Mouse (Mus musculus): ENCODE measurements around the gene Mgmt. TPM values are rescaled to one million over a fixed set of nuclear protein-coding genes. Genes with fewer than 3 reads are reported as not detected.

Gene Mgmt
- polyA plus RNA-seq, 1 experiment, result 4.3 TPM

DNA sequence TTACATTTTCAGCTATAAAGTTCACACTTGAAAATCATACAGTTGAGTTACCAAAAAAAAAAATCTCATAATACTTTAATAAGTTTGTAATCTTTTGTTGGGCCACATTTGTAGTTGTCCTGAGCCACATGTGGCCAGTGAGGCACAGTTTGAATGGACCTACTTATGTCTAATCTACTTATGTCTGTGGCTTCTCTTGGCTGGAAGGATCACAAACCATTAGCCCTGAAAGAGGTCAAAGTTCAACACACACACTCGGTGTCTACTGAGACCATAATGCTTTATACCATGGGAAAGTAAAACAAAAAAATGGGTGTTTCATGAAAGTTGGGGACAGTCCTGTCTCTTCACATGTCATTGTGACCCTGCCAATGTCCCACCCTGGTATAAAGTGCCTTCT, 3.1 kb downstream of the Mgmt start:
- H3K4me1 ChIP-seq (ENCODE audit: control insufficient read depth, insufficient read depth, low read length), result peaks cover 14% of the 10 kb centered on the region
- no peak overlapping the region for H3K4me3 ChIP-seq (ENCODE audit: insufficient read depth, low read length)
- no peak overlapping the region for H3K27ac ChIP-seq (ENCODE audit: insufficient read depth, low read depth, low read length)

GRCm38 (mm10) chr7:136898005-136898404, 3.6 kb downstream of the Mgmt start:
- no peak overlapping the region for H3K27ac ChIP-seq (ENCODE audit: insufficient read depth, low read depth, low read length)
- no peak for TF ChIP-seq POLR2A (IDR thresholded peaks at IDR 0.05; ENCODE audit: borderline replicate concordance, low read depth, low read length)
- TF ChIP-seq CTCF (IDR thresholded peaks at IDR 0.05; ENCODE audit: low read depth, low read length), result no peak
- no peak overlapping the region for H3K4me3 ChIP-seq (ENCODE audit: insufficient read depth, low read length)
- H3K4me1 ChIP-seq (ENCODE audit: control insufficient read depth, insufficient read depth, low read length), result peaks cover 14% of the 10 kb centered on the region

More for the DNA sequence above, 3.1 kb downstream of the Mgmt start:
- TF ChIP-seq CTCF (IDR thresholded peaks at IDR 0.05; ENCODE audit: low read depth, low read length) (no peak), POLR2A (IDR thresholded peaks at IDR 0.05; ENCODE audit: borderline replicate concordance, low read depth, low read length) (no peak)

- TF ChIP-seq POLR2A (IDR thresholded peaks at IDR 0.05; ENCODE audit: borderline replicate concordance, low read depth, low read length), result no peak
- no peak for TF ChIP-seq CTCF (IDR thresholded peaks at IDR 0.05; ENCODE audit: low read depth, low read length)
- Histone ChIP-seq H3K4me1 (ENCODE audit: control insufficient read depth, insufficient read depth, low read length) (no peaks in the 10 kb centered on the region), H3K4me3 (ENCODE audit: insufficient read depth, low read length) (no peak overlapping the region), H3K27ac (ENCODE audit: insufficient read depth, low read depth, low read length) (no peak overlapping the region)
These were observed 14.3 kb downstream of the Mgmt start for GRCm38 (mm10) chr7:136908616-136909144.

DNA sequence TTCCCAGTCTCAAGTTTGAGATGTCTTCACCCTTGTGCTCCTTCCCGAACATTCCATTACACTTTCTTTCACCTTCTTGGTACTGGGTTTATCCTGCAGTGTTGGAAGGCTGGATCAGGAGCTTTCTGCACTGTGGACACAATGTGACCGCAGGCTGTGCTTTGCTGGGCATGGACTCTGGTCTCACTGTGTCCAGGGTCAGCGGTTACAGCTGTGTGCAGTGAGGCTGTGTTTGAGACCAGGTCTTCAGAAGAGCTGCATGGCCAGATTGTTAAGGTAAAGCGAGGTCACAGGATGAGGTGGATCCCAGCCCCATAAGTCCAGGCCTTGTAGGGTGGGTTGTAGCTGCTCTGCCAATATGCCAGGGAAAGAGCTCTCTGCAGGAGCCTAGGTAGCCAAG, 18.5 kb downstream of the Mgmt start:
- no peak for TF ChIP-seq POLR2A (IDR thresholded peaks at IDR 0.05; ENCODE audit: borderline replicate concordance, low read depth, low read length)
- TF ChIP-seq CTCF (IDR thresholded peaks at IDR 0.05; ENCODE audit: low read depth, low read length), result no peak
- H3K4me1 ChIP-seq (ENCODE audit: control insufficient read depth, insufficient read depth, low read length), result peaks cover 6% of the 10 kb centered on the region; the same call in 1 of the 2 replicates
- H3K27ac ChIP-seq (ENCODE audit: insufficient read depth, low read depth, low read length), result no peak overlapping the region
- no peak overlapping the region for H3K4me3 ChIP-seq (ENCODE audit: insufficient read depth, low read length)

- peaks cover 6% of the 10 kb centered on the region; the same call in 1 of the 2 replicates for H3K4me1 ChIP-seq (ENCODE audit: control insufficient read depth, insufficient read depth, low read length)
- H3K27ac ChIP-seq (ENCODE audit: insufficient read depth, low read depth, low read length), result no peak overlapping the region
- H3K4me3 ChIP-seq (ENCODE audit: insufficient read depth, low read length), result no peak overlapping the region
- TF ChIP-seq POLR2A (IDR thresholded peaks at IDR 0.05; ENCODE audit: borderline replicate concordance, low read depth, low read length) (no peak), CTCF (IDR thresholded peaks at IDR 0.05; ENCODE audit: low read depth, low read length) (no peak)
These were observed 21.6 kb downstream of the Mgmt start for GRCm38 (mm10) chr7:136916021-136916420.

DNA sequence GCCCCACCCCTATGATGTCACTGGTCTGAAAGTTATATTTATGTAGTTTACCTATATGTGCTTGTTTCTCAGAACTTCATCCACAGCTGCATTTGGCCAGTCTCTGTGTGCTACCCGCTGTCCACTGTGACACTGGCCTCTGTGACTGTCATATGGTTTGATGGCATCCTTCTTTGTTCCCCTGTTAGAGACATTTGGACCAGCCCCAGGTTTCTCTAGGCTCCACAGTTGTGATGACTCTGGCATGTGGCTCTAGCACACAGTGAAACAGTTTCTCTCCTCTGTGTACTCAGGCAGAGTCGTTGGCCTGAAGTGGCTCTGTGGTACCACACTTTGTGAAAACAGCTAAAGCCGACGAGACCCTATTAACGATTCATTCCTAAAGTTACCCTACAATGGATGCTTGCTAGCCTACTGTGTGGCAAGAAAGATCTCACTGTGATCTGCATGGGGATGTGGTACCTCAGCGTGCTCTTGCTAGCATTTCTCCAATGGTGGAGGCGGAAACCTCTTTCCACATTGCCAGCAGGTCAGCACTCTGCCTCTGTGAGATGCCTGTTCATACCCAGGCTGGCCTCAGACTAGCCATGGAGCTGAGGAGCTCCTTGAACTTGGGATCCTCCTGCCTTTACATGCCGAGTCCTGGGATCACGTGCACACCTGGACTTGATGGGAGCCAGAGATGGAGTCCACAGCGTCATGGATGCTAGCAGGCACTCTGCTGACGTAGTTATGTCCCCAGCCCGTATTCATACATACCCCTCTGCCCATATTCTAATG, 26.8 kb downstream of the Mgmt start:
- peaks cover 6% of the 10 kb centered on the region; the same call in 1 of the 2 replicates for H3K4me1 ChIP-seq (ENCODE audit: control insufficient read depth, insufficient read depth, low read length)
- TF ChIP-seq CTCF (IDR thresholded peaks at IDR 0.05; ENCODE audit: low read depth, low read length) (no peak), POLR2A (IDR thresholded peaks at IDR 0.05; ENCODE audit: borderline replicate concordance, low read depth, low read length) (no peak)
- no peak overlapping the region for H3K27ac ChIP-seq (ENCODE audit: insufficient read depth, low read depth, low read length)
- H3K4me3 ChIP-seq (ENCODE audit: insufficient read depth, low read length), result no peak overlapping the region

DNA sequence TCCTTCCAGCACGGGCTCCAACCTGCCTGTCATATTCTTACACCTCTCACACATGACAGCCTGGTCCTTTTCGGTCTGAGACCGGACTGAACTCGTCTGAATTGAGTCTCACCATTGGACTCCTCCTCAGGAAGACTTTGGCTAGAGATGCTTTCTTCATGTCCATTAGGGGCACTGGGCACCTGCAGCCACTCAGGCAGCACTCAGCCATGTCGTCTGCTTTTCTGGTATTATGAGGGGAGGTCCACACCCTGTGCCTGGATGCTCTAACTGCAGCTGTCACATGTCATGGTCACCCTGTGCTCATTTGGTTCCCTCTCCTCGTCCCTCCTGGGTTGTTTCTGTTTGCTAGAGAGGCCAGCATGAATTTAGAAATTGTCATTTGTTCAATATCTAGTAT, 27.8 kb downstream of the Mgmt start:
- Histone ChIP-seq H3K4me3 (ENCODE audit: insufficient read depth, low read length) (no peak overlapping the region), H3K4me1 (ENCODE audit: control insufficient read depth, insufficient read depth, low read length) (peaks cover 2% of the 10 kb centered on the region; the same call in 1 of the 2 replicates), H3K27ac (ENCODE audit: insufficient read depth, low read depth, low read length) (no peak overlapping the region)
- TF ChIP-seq CTCF (IDR thresholded peaks at IDR 0.05; ENCODE audit: low read depth, low read length) (no peak), POLR2A (IDR thresholded peaks at IDR 0.05; ENCODE audit: borderline replicate concordance, low read depth, low read length) (no peak)

DNA sequence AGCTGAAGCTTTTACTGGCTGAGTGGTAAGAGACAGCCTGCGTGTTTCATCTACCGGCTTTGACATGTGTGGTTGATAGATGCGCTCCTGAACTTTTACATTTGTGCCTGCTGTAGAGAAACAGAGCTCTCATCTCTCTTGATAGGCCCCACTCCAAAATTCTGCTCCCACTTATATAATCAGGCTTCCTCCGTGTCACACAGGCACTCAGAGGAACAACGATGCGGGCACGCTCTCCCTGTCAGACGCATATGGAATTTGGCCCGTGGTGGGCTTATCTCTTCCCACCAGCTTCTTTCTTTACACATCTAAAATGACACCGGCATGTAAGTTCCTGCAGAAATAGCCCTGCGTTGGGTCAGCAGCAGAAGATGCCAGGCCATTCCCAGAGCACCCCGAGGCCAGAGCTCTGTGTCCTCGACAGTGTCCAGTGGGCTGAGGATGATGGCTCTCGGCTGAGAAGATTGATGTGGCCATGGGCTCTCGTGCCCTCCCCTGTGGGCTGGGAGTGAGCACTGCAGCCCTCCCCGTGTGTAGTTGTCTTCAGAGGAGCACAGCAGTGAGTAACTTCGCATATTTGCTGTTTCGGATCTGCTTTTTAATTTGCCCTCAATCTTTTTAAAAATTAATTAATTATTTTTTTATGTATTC, 30.3 kb downstream of the Mgmt start:
- Histone ChIP-seq H3K4me1 (ENCODE audit: control insufficient read depth, insufficient read depth, low read length) (no peaks in the 10 kb centered on the region), H3K27ac (ENCODE audit: insufficient read depth, low read depth, low read length) (no peak overlapping the region), H3K4me3 (ENCODE audit: insufficient read depth, low read length) (no peak overlapping the region)
- TF ChIP-seq POLR2A (IDR thresholded peaks at IDR 0.05; ENCODE audit: borderline replicate concordance, low read depth, low read length) (no peak), CTCF (IDR thresholded peaks at IDR 0.05; ENCODE audit: low read depth, low read length) (no peak)

- Histone ChIP-seq H3K4me1 (ENCODE audit: control insufficient read depth, insufficient read depth, low read length) (no peaks in the 10 kb centered on the region), H3K4me3 (ENCODE audit: insufficient read depth, low read length) (no peak overlapping the region), H3K27ac (ENCODE audit: insufficient read depth, low read depth, low read length) (no peak overlapping the region)
- TF ChIP-seq POLR2A (IDR thresholded peaks at IDR 0.05; ENCODE audit: borderline replicate concordance, low read depth, low read length) (no peak), CTCF (IDR thresholded peaks at IDR 0.05; ENCODE audit: low read depth, low read length) (no peak)
These were observed 31.8 kb downstream of the Mgmt start for GRCm38 (mm10) chr7:136926178-136926577.

GRCm38 (mm10) chr7:136930451-136930850, 36.0 kb downstream of the Mgmt start:
- Histone ChIP-seq H3K4me1 (ENCODE audit: control insufficient read depth, insufficient read depth, low read length) (no peaks in the 10 kb centered on the region), H3K4me3 (ENCODE audit: insufficient read depth, low read length) (no peak overlapping the region), H3K27ac (ENCODE audit: insufficient read depth, low read depth, low read length) (no peak overlapping the region)
- TF ChIP-seq CTCF (IDR thresholded peaks at IDR 0.05; ENCODE audit: low read depth, low read length), result no peak
- TF ChIP-seq POLR2A (IDR thresholded peaks at IDR 0.05; ENCODE audit: borderline replicate concordance, low read depth, low read length), result no peak

All from bone marrow macrophage, adult 2 months (primary cell).